Mouse (Mus musculus) hindbrain, embryonic 14.5 days (tissue): ENCODE results near the gene Gm10644. TPM values are rescaled to one million over a fixed set of nuclear protein-coding genes. Genes with fewer than 3 reads are reported as not detected.
A peak's percentile ranks its signal among the peaks of the same experiment; 100 is the strongest.

Experiments used
- ATAC-seq: fragments of 200-750 bp; cut with Nextera tagmentation; 2 replicates; pipeline ENCODE4 v1.8.0; 2017; ENCODE audit warnings: moderate number of reproducible peaks, mild to moderate bottlenecking, moderate TSS enrichment, moderate library complexity; ENCODE audit not compliant: low FRiP score
- DNase-seq: peaks from one replicate; pipeline ENCODE4 v3.0.0-alpha.2; 2015; ENCODE audit warnings: low spot score
- H3K27ac ChIP-seq: fragments of 300-500 bp; sonication (generic); 2 replicates; pipeline ENCODE4 v1.5.1; 2014; ENCODE audit warnings: mild to moderate bottlenecking, moderate library complexity
- H3K27me3 ChIP-seq: fragments of 300-500 bp; sonication (generic); 2 replicates; pipeline ENCODE4 v1.6.1; 2014; ENCODE audit warnings: mild to moderate bottlenecking, low read length, mixed read lengths; ENCODE audit not compliant: control insufficient read depth, insufficient read depth
- H3K36me3 ChIP-seq: fragments of 300-500 bp; sonication (generic); replicated peaks from 2 replicates; pipeline ENCODE4 v1.6.1; 2014; ENCODE audit not compliant: control insufficient read depth, insufficient read depth
- H3K4me1 ChIP-seq: fragments of 300-500 bp; sonication (generic); replicated peaks from 2 replicates; pipeline ENCODE4 v1.6.1; 2014; ENCODE audit warnings: antibody characterized with exemption, low read length, mixed read lengths; ENCODE audit not compliant: control insufficient read depth, insufficient read depth
- H3K4me2 ChIP-seq: fragments of 300-500 bp; sonication (generic); replicated peaks from 2 replicates; pipeline ENCODE4 v1.6.1; 2014; ENCODE audit warnings: mild to moderate bottlenecking, moderate library complexity
- H3K4me3 ChIP-seq: fragments of 300-500 bp; sonication (generic); replicated peaks from 2 replicates; pipeline ENCODE4 v1.5.1; 2014; ENCODE audit warnings: mild to moderate bottlenecking, low read length
- H3K9ac ChIP-seq: fragments of 300-500 bp; sonication (generic); 2 replicates; pipeline ENCODE4 v1.6.1; 2014
- H3K9me3 ChIP-seq: fragments of 300-500 bp; sonication (generic); 2 replicates; pipeline ENCODE4 v1.6.1; 2016; ENCODE audit warnings: low read length; ENCODE audit not compliant: control insufficient read depth
- WGBS: fragments of 180-500 bp; shearing (Covaris S2); extraction: QIAGEN DNeasy Blood & Tissue Kit; methylation state at CpG from one replicate; pipeline ENCODE4 v1.1.7; 2014; 5-methylcytosine and 5-hydroxymethylcytosine counted together
- polyA plus RNA-seq: library from polyadenylated mRNA; unstranded; fragments of >200 nt; fragmentation: Nextera tagmentation; extraction: Ambion mirVana; gene quantifications from 2 replicates; pipeline ENCODE4 v1.2.1, GENCODE M21; 2014

Gene Gm10644
- polyA plus RNA-seq, 1 experiment from 2014 or later = 1.1 TPM

DNA sequence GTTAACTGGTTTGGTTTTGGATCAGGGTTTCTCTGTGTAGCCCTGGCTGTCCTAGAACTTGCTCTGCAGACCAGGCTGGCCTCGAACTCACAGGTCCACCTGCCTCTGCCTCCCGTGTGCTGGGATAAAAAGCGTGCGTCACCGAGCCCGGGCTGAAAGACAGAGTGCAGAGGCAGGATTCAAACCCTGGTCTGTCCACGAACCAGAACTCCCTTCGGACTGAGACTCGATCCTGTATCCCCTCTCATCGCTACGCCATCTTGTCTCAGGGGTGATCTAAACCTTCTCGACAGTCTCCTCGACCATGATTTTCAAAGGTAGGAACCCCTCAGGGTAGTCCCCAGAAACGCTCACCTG, 278 bp downstream of the Gm10644 start:
- no peaks in the 10 kb centered on the region for H3K36me3 ChIP-seq
- peak overlapping the region; percentile 42 for H3K9ac ChIP-seq
- H3K4me3 ChIP-seq = peak overlapping the region; percentile 45
- H3K27ac ChIP-seq = 0 out of 2 replicates have a peak overlapping the region, but pooled peaks have one; percentile 1
- ATAC-seq (no peak), DNase-seq (no peak)
- no peaks in the 10 kb centered on the region for H3K27me3 ChIP-seq
- peak overlapping the region; percentile 91 for H3K4me2 ChIP-seq
- no peaks in the 10 kb centered on the region for H3K9me3 ChIP-seq
- peaks cover 6% of the 10 kb centered on the region; the same call in 1 of the 2 replicates for H3K4me1 ChIP-seq
- 3% methylated on average over 14 of the region's 14 CpGs for WGBS

DNA sequence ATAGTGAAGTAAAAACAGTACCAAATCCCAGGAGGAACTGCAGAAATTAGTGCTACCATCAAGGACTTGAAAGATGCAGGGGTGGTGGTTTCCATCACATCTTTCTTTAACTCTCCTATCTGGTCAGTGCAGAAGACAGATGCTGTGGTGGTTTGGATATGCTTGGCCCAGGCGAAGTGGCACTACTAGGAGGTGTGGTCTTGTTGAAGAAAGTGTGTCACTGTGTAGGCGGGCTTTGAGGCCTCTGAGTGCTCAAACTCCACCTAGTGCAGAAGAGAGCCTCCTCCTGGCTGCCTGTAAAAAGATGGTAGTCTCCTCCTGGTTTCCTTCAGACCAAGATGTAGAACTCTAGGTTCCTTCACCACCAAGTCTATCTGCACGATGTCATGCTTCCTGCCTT, 9.5 kb downstream of the Gm10644 start:
- Histone ChIP-seq H3K27ac (no peak overlapping the region), H3K4me3 (no peak overlapping the region), H3K9me3 (no peaks in the 10 kb centered on the region), H3K36me3 (no peaks in the 10 kb centered on the region), H3K9ac (no peak overlapping the region), H3K4me2 (no peak overlapping the region), H3K27me3 (no peaks in the 10 kb centered on the region), H3K4me1 (no peaks in the 10 kb centered on the region)
- no peak for ATAC-seq
- DNase-seq = no peak
- WGBS = 70% methylated on average over 3 of the region's 3 CpGs

GRCm38 (mm10) chr8:83942446-83942845, 12.6 kb downstream of the Gm10644 start:
- Histone ChIP-seq H3K4me1 (no peaks in the 10 kb centered on the region), H3K9ac (no peak overlapping the region), H3K4me2 (no peak overlapping the region), H3K9me3 (no peaks in the 10 kb centered on the region), H3K27me3 (no peaks in the 10 kb centered on the region), H3K4me3 (no peak overlapping the region), H3K36me3 (peaks cover 30% of the 10 kb centered on the region), H3K27ac (no peak overlapping the region)
- no peak for ATAC-seq
- DNase-seq = no peak
- 80% methylated on average over 1 of the region's 1 CpGs for WGBS

GRCm38 (mm10) chr8:83941066-83941677, 13.8 kb downstream of the Gm10644 start:
- WGBS = 70% methylated on average over 6 of the region's 6 CpGs
- H3K4me3 ChIP-seq = no peak overlapping the region
- H3K27me3 ChIP-seq = no peaks in the 10 kb centered on the region
- H3K9ac ChIP-seq = no peak overlapping the region
- no peaks in the 10 kb centered on the region for H3K9me3 ChIP-seq
- H3K36me3 ChIP-seq = peaks cover 42% of the 10 kb centered on the region
- no peak for DNase-seq
- H3K4me2 ChIP-seq = no peak overlapping the region
- no peak overlapping the region for H3K27ac ChIP-seq
- ATAC-seq = no peak
- no peaks in the 10 kb centered on the region for H3K4me1 ChIP-seq

GRCm38 (mm10) chr8:83938330-83938729, 16.7 kb downstream of the Gm10644 start:
- Histone ChIP-seq H3K9me3 (no peaks in the 10 kb centered on the region), H3K4me1 (no peaks in the 10 kb centered on the region), H3K4me2 (no peak overlapping the region), H3K9ac (no peak overlapping the region), H3K27me3 (no peaks in the 10 kb centered on the region), H3K36me3 (peaks cover 71% of the 10 kb centered on the region), H3K4me3 (no peak overlapping the region), H3K27ac (no peak overlapping the region)
- ATAC-seq (no peak), DNase-seq (no peak)
- 90% methylated on average over 15 of the region's 15 CpGs for WGBS

GRCm38 (mm10) chr8:83937645-83938044, 17.4 kb downstream of the Gm10644 start:
- H3K4me1 ChIP-seq = no peaks in the 10 kb centered on the region
- 97% methylated on average over 7 of the region's 7 CpGs for WGBS
- ATAC-seq = no peak

GRCm38 (mm10) chr8:83935435-83935834, 19.6 kb downstream of the Gm10644 start:
- Histone ChIP-seq H3K36me3 (peaks cover 99% of the 10 kb centered on the region), H3K4me1 (no peaks in the 10 kb centered on the region), H3K9ac (no peak overlapping the region), H3K27ac (no peak overlapping the region), H3K4me3 (no peak overlapping the region), H3K9me3 (no peaks in the 10 kb centered on the region), H3K27me3 (no peaks in the 10 kb centered on the region), H3K4me2 (no peak overlapping the region)
- no peak for DNase-seq
- ATAC-seq = no peak
- WGBS = 93% methylated on average over 8 of the region's 8 CpGs

More at GRCm38 (mm10) chr8:83937645-83938044, 17.4 kb downstream of the Gm10644 start:
- no peaks in the 10 kb centered on the region for H3K9me3 ChIP-seq
- no peak overlapping the region for H3K9ac ChIP-seq
- no peak for DNase-seq
- H3K27ac ChIP-seq = no peak overlapping the region
- H3K27me3 ChIP-seq = no peaks in the 10 kb centered on the region
- H3K36me3 ChIP-seq = peaks cover 78% of the 10 kb centered on the region
- H3K4me3 ChIP-seq = no peak overlapping the region
- no peak overlapping the region for H3K4me2 ChIP-seq

DNA sequence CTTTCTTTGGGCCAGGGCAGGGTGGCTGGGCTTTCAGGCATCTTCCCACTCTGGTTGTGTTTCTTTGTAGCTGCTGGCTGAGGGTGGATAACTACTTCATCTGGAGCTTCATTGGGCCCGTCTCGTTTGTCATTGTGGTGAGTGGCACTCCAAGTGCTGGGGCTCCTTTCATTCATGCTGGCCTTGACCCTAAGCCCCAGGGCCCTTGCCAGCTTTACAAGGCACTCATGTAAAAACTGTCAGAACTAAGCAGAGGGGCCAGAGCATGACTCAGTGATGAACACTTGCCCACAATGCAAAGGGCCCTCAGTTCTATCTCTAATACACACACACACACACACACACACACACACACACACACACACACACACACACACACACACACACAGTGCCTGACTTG, 20.0 kb downstream of the Gm10644 start:
- peaks cover 99% of the 10 kb centered on the region for H3K36me3 ChIP-seq
- no peaks in the 10 kb centered on the region for H3K4me1 ChIP-seq
- no peaks in the 10 kb centered on the region for H3K9me3 ChIP-seq
- no peak overlapping the region for H3K4me2 ChIP-seq
- H3K27ac ChIP-seq = no peak overlapping the region
- ATAC-seq (no peak), DNase-seq (no peak)
- H3K27me3 ChIP-seq = no peaks in the 10 kb centered on the region
- H3K9ac ChIP-seq = no peak overlapping the region
- no peak overlapping the region for H3K4me3 ChIP-seq
- 86% methylated on average over 2 of the region's 2 CpGs for WGBS

DNA sequence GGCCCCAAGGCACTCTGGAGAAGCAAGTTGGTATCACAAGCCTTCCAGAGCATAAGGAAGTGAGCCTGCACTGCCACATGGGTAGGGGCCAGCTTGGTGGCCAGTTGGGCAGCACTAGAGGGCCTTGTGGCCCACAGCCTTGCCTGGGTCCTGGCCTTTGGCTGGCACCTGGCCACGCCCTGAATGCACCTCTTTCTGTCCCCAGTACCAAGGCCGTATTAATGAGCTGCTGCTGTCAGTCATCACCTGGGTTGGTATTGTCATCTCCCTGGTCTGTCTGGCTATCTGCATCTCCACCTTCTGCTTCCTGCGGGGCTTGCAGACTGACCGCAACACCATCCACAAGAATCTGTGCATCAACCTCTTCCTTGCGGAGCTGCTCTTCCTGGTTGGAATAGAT, 20.8 kb downstream of the Gm10644 start:
- no peaks in the 10 kb centered on the region for H3K27me3 ChIP-seq
- WGBS = 85% methylated on average over 5 of the region's 5 CpGs
- no peak overlapping the region for H3K27ac ChIP-seq
- H3K9me3 ChIP-seq = no peaks in the 10 kb centered on the region
- no peak overlapping the region for H3K4me3 ChIP-seq
- H3K9ac ChIP-seq = no peak overlapping the region
- DNase-seq (no peak), ATAC-seq (no peak)
- no peak overlapping the region for H3K4me2 ChIP-seq
- H3K4me1 ChIP-seq = no peaks in the 10 kb centered on the region
- H3K36me3 ChIP-seq = peaks cover 100% of the 10 kb centered on the region

DNA sequence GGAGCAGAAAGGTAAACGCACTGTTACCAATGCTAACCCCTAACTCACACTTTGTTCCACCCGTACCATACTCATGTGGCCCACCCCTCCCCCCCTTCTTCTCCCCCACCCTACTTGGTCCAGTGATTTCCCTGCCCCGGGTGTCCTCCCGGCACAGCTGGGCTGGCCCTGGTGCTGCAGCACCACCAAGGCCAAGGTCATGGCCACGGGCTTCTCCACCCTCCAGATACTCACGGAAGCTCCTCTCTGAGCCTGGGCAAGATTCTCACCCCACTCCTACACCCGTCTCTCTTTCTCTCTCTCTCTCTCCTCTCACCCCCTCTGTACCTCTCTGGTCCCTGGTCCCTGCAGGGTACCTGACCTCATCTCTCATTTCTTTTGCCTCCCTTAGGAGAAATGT, 28.7 kb downstream of the Gm10644 start:
- H3K4me3 ChIP-seq = no peak overlapping the region
- WGBS = 69% methylated on average over 7 of the region's 7 CpGs

More for the DNA sequence above, 28.7 kb downstream of the Gm10644 start:
- Histone ChIP-seq H3K4me2 (no peak overlapping the region), H3K9ac (no peak overlapping the region), H3K36me3 (peaks cover 96% of the 10 kb centered on the region), H3K9me3 (no peaks in the 10 kb centered on the region), H3K4me1 (no peaks in the 10 kb centered on the region), H3K27me3 (no peaks in the 10 kb centered on the region), H3K27ac (no peak overlapping the region)
- no peak for DNase-seq
- ATAC-seq = no peak
